In genomic region chrX:143064288-143064687, GRCm38 (mm10) we compare ENCODE assay signal across 17 mouse cellular contexts. TPM values are rescaled to one million over a fixed set of nuclear protein-coding genes. Genes with fewer than 3 reads are reported as not detected.
DNase-seq lines count a peak whose midpoint lies in the region; ATAC-seq and TF ChIP-seq lines count a peak whose summit lies in the region.
"Had no signal": no experiment of that assay in that cellular context is flagged by ENCODE, and none has a peak within 500 bp of the region (broad histone marks: within the 10 kb centered on the region; RNA-seq: fewer than 3 reads in every experiment).

No protein-coding gene starts in this region.

- H3K4me2 ChIP-seq in forebrain, embryonic 12.5 days = no peak overlapping the region
- no peak overlapping the region for H3K4me2 ChIP-seq in forebrain, postnatal 0 days (ENCODE audit: low read depth)
- H3K4me2 ChIP-seq in lung, embryonic 15.5 days = no peak overlapping the region
- no peak overlapping the region for H3K4me2 ChIP-seq in embryonic facial prominence, embryonic 15.5 days (replicated peaks)
- no peak overlapping the region for H3K4me2 ChIP-seq in limb, embryonic 14.5 days (replicated peaks; ENCODE audit: low read depth, low read length, severe bottlenecking)
- H3K4me2 ChIP-seq: embryonic facial prominence, embryonic 12.5 days had no signal

- H3K27me3 ChIP-seq in forebrain, embryonic 12.5 days = peaks cover 26% of the 10 kb centered on the region; the same call in 1 of the 2 replicates
- no peaks in the 10 kb centered on the region for H3K27me3 ChIP-seq in forebrain, postnatal 0 days (ENCODE audit: insufficient read depth, low read length)
- H3K27me3 ChIP-seq in lung, embryonic 15.5 days = peaks cover 4% of the 10 kb centered on the region; the same call in 1 of the 2 replicates
- peaks cover 3% of the 10 kb centered on the region; the same call in 1 of the 2 replicates for H3K27me3 ChIP-seq in embryonic facial prominence, embryonic 15.5 days
- H3K27me3 ChIP-seq in limb, embryonic 14.5 days (ENCODE audit: control insufficient read depth, insufficient read depth, low read length) = peaks cover 4% of the 10 kb centered on the region; the same call in 1 of the 2 replicates
- H3K27me3 ChIP-seq: CH12.LX had no signal

- no peak for TF ChIP-seq CTCF in forebrain, postnatal 0 days (IDR thresholded peaks at IDR 0.05; ENCODE audit: low read depth)

- H3K36me3 ChIP-seq in forebrain, embryonic 12.5 days (replicated peaks) = no peaks in the 10 kb centered on the region
- H3K36me3 ChIP-seq in forebrain, postnatal 0 days (ENCODE audit: insufficient read depth) = no peaks in the 10 kb centered on the region
- H3K36me3 ChIP-seq in lung, embryonic 15.5 days = no peaks in the 10 kb centered on the region
- no peaks in the 10 kb centered on the region for H3K36me3 ChIP-seq in embryonic facial prominence, embryonic 15.5 days
- H3K36me3 ChIP-seq in limb, embryonic 14.5 days (ENCODE audit: control insufficient read depth, insufficient read depth, low read length) = no peaks in the 10 kb centered on the region
- H3K36me3 ChIP-seq: embryonic facial prominence, embryonic 12.5 days had no signal

- ATAC-seq in forebrain, embryonic 12.5 days (ENCODE audit: low FRiP score) = peak; percentile 60; the same call in 1 of the 2 replicates
- no peak for ATAC-seq in forebrain, postnatal 0 days
- peak; percentile 81 for ATAC-seq in lung, embryonic 15.5 days (ENCODE audit: borderline replicate concordance, extremely low read depth, low FRiP score, low TSS enrichment)
- no peak; the same call in 1 of the 2 replicates for ATAC-seq in embryonic facial prominence, embryonic 15.5 days (ENCODE audit: insufficient number of reproducible peaks, low FRiP score, low TSS enrichment, low read depth)
- 0 out of 2 replicates have a peak, but pooled peaks have one; percentile 7 for ATAC-seq in limb, embryonic 14.5 days (ENCODE audit: low FRiP score, low read depth)
- ATAC-seq: activated CD4-positive, CD25-positive, alpha-beta regulatory T cell, adult 4 months had no signal

- no peaks in the 10 kb centered on the region for H3K9me3 ChIP-seq in forebrain, embryonic 12.5 days
- no peaks in the 10 kb centered on the region for H3K9me3 ChIP-seq in forebrain, postnatal 0 days (ENCODE audit: low read length)
- H3K9me3 ChIP-seq in lung, embryonic 15.5 days = no peaks in the 10 kb centered on the region
- H3K9me3 ChIP-seq in embryonic facial prominence, embryonic 15.5 days (replicated peaks) = no peaks in the 10 kb centered on the region
- no peaks in the 10 kb centered on the region for H3K9me3 ChIP-seq in limb, embryonic 14.5 days (ENCODE audit: control insufficient read depth, low read length)
- H3K9me3 ChIP-seq: embryonic facial prominence, embryonic 12.5 days; megakaryocyte, embryonic 14.5 days had no signal

- WGBS in forebrain, embryonic 12.5 days = 67% methylated on average over 9 of the region's 9 CpGs
- 59% methylated on average over 9 of the region's 9 CpGs for WGBS in forebrain, postnatal 0 days
- 62% methylated on average over 9 of the region's 9 CpGs for WGBS in lung, embryonic 15.5 days
- 50% methylated on average over 9 of the region's 9 CpGs for WGBS in embryonic facial prominence, embryonic 15.5 days
- 67% methylated on average over 9 of the region's 9 CpGs for WGBS in limb, embryonic 14.5 days

- no peak overlapping the region for H3K4me3 ChIP-seq in forebrain, embryonic 12.5 days (replicated peaks)
- H3K4me3 ChIP-seq in forebrain, postnatal 0 days (ENCODE audit: low read depth, low read length) = no peak overlapping the region
- H3K4me3 ChIP-seq in lung, embryonic 15.5 days = no peak overlapping the region
- no peak overlapping the region for H3K4me3 ChIP-seq in embryonic facial prominence, embryonic 15.5 days (replicated peaks)
- no peak overlapping the region for H3K4me3 ChIP-seq in limb, embryonic 14.5 days (replicated peaks; ENCODE audit: low read length)
- H3K4me3 ChIP-seq: embryonic facial prominence, embryonic 12.5 days; megakaryocyte, embryonic 14.5 days had no signal

- H3K4me1 ChIP-seq in forebrain, embryonic 12.5 days = no peaks in the 10 kb centered on the region; the same call in 1 of the 2 replicates
- H3K4me1 ChIP-seq in forebrain, postnatal 0 days (ENCODE audit: insufficient read depth) = no peaks in the 10 kb centered on the region
- H3K4me1 ChIP-seq in lung, embryonic 15.5 days = peaks cover 4% of the 10 kb centered on the region; the same call in 1 of the 2 replicates
- H3K4me1 ChIP-seq in embryonic facial prominence, embryonic 15.5 days = peaks cover 26% of the 10 kb centered on the region; the same call in 1 of the 2 replicates
- peaks cover 5% of the 10 kb centered on the region; the same call in 1 of the 2 replicates for H3K4me1 ChIP-seq in limb, embryonic 14.5 days (ENCODE audit: control insufficient read depth, insufficient read depth, low read length)

- no peak for TF ChIP-seq POLR2A in limb, embryonic 14.5 days (IDR thresholded peaks at IDR 0.05; ENCODE audit: borderline replicate concordance, extremely low read depth, insufficient read depth, insufficient read length)

- no peak overlapping the region for H3K9ac ChIP-seq in forebrain, embryonic 12.5 days
- no peak overlapping the region for H3K9ac ChIP-seq in forebrain, postnatal 0 days
- H3K9ac ChIP-seq in lung, embryonic 15.5 days = no peak overlapping the region
- H3K9ac ChIP-seq in embryonic facial prominence, embryonic 15.5 days = no peak overlapping the region
- no peak overlapping the region for H3K9ac ChIP-seq in limb, embryonic 14.5 days (ENCODE audit: low read depth, low read length, severe bottlenecking)
- H3K9ac ChIP-seq: embryonic facial prominence, embryonic 12.5 days; liver, embryonic 14.5 days had no signal

- no peak for DNase-seq in forebrain, postnatal 0 days
- DNase-seq in lung, postnatal 36 days = no peak
- no peak for DNase-seq in limb, embryonic 14.5 days (ENCODE audit: low spot score)
- no peak for DNase-seq in retina, embryonic 14.5 days (ENCODE audit: low spot score)
- DNase-seq in cerebellum, postnatal 14 days = no peak
- DNase-seq: kidney, adult 2 months; right cerebral cortex, adult 18-20 months had no signal

- no peak overlapping the region for H3K27ac ChIP-seq in forebrain, embryonic 12.5 days
- H3K27ac ChIP-seq in forebrain, postnatal 0 days (ENCODE audit: low read depth, low read length) = no peak overlapping the region
- peak overlapping the region; percentile 74 for H3K27ac ChIP-seq in lung, embryonic 15.5 days
- peak overlapping the region; percentile 74 for H3K27ac ChIP-seq in embryonic facial prominence, embryonic 15.5 days (replicated peaks)
- H3K27ac ChIP-seq in limb, embryonic 14.5 days (replicated peaks; ENCODE audit: low read depth, low read length) = no peak overlapping the region
- H3K27ac ChIP-seq: embryonic facial prominence, embryonic 12.5 days; liver, embryonic 14.5 days had no signal

RNA-seq across cellular contexts. Expression of gene Rtl9, which starts 35.1 kb away (rescaled TPM):
- 0.23 and 0.41 TPM in 2 replicates for polyA plus RNA-seq in forebrain, embryonic 12.5 days (2016; fragmentation: Nextera tagmentation; extraction: Ambion mirVana)
- 1.2 and 2.0 TPM in 2 replicates for total RNA-seq in forebrain, postnatal 0 days (2014; rRNA removed)
- polyA plus RNA-seq in forebrain, postnatal 0 days (2015; fragmentation: Nextera tagmentation; extraction: Ambion mirVana) = 0.65 and 0.87 TPM in 2 replicates
- polyA plus RNA-seq in lung, embryonic 15.5 days (2015; fragmentation: Nextera tagmentation; extraction: Ambion mirVana) = 0.36 and 0.50 TPM in 2 replicates
- polyA plus RNA-seq in embryonic facial prominence, embryonic 15.5 days (2015; fragmentation: Nextera tagmentation; extraction: Ambion mirVana) = 1.8 and 2.1 TPM in 2 replicates
- polyA plus RNA-seq in limb, embryonic 14.5 days (2012; rRNA removed) = 2.5 and 3.5 TPM in 2 replicates
- 0.93 and 1.6 TPM in 2 replicates for polyA plus RNA-seq in limb, embryonic 14.5 days (2014; fragmentation: Nextera tagmentation; extraction: Ambion mirVana)
- total RNA-seq: hematopoietic stem cell, adult 5-6 weeks had no signal
- polyA plus RNA-seq: activated CD4-positive, CD25-positive, alpha-beta regulatory T cell, adult 4 months; heart, embryonic 14.5 days had no signal

Comparison
In these comparisons a context has a peak if more than half of its experiments do, and no peak if none do; other contexts are left out.
1. ATAC-seq: peak in forebrain, embryonic 12.5 days (single experiment), lung, embryonic 15.5 days (single experiment) and limb, embryonic 14.5 days (single experiment); none in forebrain, postnatal 0 days (single experiment) and embryonic facial prominence, embryonic 15.5 days (single experiment).
2. H3K27ac ChIP-seq: peak in lung, embryonic 15.5 days (single experiment) and embryonic facial prominence, embryonic 15.5 days (single experiment); none in forebrain, embryonic 12.5 days (single experiment), forebrain, postnatal 0 days (single experiment) and limb, embryonic 14.5 days (single experiment).